Mouse (Mus musculus) lung, postnatal 36 days (tissue): ENCODE measurements around the gene Nav2.
A peak's percentile ranks its signal among the peaks of the same experiment; 100 is the strongest.

Experiments
- DNase-seq: peaks from one replicate; pipeline ENCODE4 v3.0.0; 2022; ENCODE audit warnings: mixed read lengths

Nav2 gene

GRCm38 (mm10) chr7:49225741-49226140 is 317.2 kb downstream of the Nav2 start:
- peak; percentile 51 for DNase-seq

GRCm38 (mm10) chr7:49232969-49233368 is 324.5 kb downstream of the Nav2 start:
- DNase-seq = no peak

GRCm38 (mm10) chr7:49234288-49234687 is 325.8 kb downstream of the Nav2 start:
- DNase-seq = no peak

GRCm38 (mm10) chr7:49235271-49235681 is 326.8 kb downstream of the Nav2 start:
- DNase-seq = peak; percentile 17

GRCm38 (mm10) chr7:49235821-49236220 is 327.3 kb downstream of the Nav2 start:
- no peak for DNase-seq

GRCm38 (mm10) chr7:49240461-49240860 is 331.9 kb downstream of the Nav2 start:
- DNase-seq = no peak

GRCm38 (mm10) chr7:49241229-49241751 is 332.8 kb downstream of the Nav2 start:
- DNase-seq = peak; percentile 29

- no peak for DNase-seq
Measured at GRCm38 (mm10) chr7:49242261-49242660, 333.7 kb downstream of the Nav2 start.

GRCm38 (mm10) chr7:49243079-49243478 is 334.6 kb downstream of the Nav2 start:
- DNase-seq = peak; percentile 64

GRCm38 (mm10) chr7:49245537-49246239 is 337.2 kb downstream of the Nav2 start:
- DNase-seq = peak; percentile 93

- no peak for DNase-seq
Measured at GRCm38 (mm10) chr7:49246240-49246578, 337.7 kb downstream of the Nav2 start.

GRCm38 (mm10) chr7:49246584-49247481 is 338.3 kb downstream of the Nav2 start:
- DNase-seq = no peak

- DNase-seq = peak; percentile 83
Measured at GRCm38 (mm10) chr7:49247744-49248331, 339.3 kb downstream of the Nav2 start.

GRCm38 (mm10) chr7:49248333-49249086 is 340.0 kb downstream of the Nav2 start:
- DNase-seq = peak; percentile 36

- peak; percentile 49 for DNase-seq
Measured at GRCm38 (mm10) chr7:49249462-49249861, 340.9 kb downstream of the Nav2 start.

- peak; percentile 93 for DNase-seq
Measured at GRCm38 (mm10) chr7:49249996-49250395, 341.5 kb downstream of the Nav2 start.

- no peak for DNase-seq
Measured at GRCm38 (mm10) chr7:49250581-49251307, 342.2 kb downstream of the Nav2 start.

- DNase-seq = no peak
Measured at GRCm38 (mm10) chr7:49251308-49251638, 342.8 kb downstream of the Nav2 start.

- no peak for DNase-seq
Measured at GRCm38 (mm10) chr7:49252444-49252843, 343.9 kb downstream of the Nav2 start.

GRCm38 (mm10) chr7:49252902-49253301 is 344.4 kb downstream of the Nav2 start:
- no peak for DNase-seq

GRCm38 (mm10) chr7:49255053-49255452 is 346.5 kb downstream of the Nav2 start:
- no peak for DNase-seq
